Mouse (Mus musculus): ENCODE data around the gene Lrrc49. TPM values are rescaled to one million over a fixed set of nuclear protein-coding genes. Genes with fewer than 3 reads are reported as not detected.

Lrrc49 gene
- polyA plus RNA-seq, 2 experiments = 15.3 to 16.2 TPM

DNA sequence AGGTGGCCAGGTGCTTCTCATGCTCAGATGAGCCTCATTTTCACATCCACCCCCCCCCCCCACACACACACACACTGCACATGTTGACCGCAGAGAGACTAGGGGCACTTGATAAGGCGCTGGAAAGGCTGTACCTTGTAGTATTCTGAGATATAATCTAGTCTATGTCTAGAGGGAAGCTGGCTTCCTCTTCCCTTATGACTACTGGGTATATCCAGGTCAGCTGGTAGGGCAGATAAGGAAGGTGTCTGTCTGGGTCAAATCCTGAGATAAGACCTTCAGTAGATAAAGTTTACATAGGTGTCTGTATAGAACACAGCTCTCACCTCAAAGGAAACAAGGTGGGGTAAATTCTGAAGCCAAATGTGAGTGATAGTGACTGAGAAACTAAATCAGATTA, 141.8 kb downstream of the Lrrc49 start:
- TF ChIP-seq POLR2A (IDR thresholded peaks at IDR 0.05; ENCODE audit: borderline replicate concordance, extremely low read depth, insufficient read depth, insufficient read length) = no peak
- Histone ChIP-seq H3K27ac (replicated peaks; ENCODE audit: low read depth, low read length) (no peak overlapping the region), H3K27me3 (ENCODE audit: control insufficient read depth, insufficient read depth, low read length) (no peaks in the 10 kb centered on the region), H3K4me1 (ENCODE audit: control insufficient read depth, insufficient read depth, low read length) (no peaks in the 10 kb centered on the region), H3K9ac (ENCODE audit: low read depth, low read length, severe bottlenecking) (no peak overlapping the region), H3K4me3 (replicated peaks; ENCODE audit: low read length) (no peak overlapping the region), H3K36me3 (ENCODE audit: control insufficient read depth, insufficient read depth, low read length) (no peaks in the 10 kb centered on the region), H3K9me3 (ENCODE audit: control insufficient read depth, low read length) (no peaks in the 10 kb centered on the region), H3K4me2 (replicated peaks; ENCODE audit: low read depth, low read length, severe bottlenecking) (no peak overlapping the region)
- ATAC-seq (ENCODE audit: low FRiP score, low read depth) (no peak), DNase-seq (ENCODE audit: low spot score) (no peak)
- 79% methylated on average over 2 of the region's 2 CpGs for WGBS

- TF ChIP-seq POLR2A (IDR thresholded peaks at IDR 0.05; ENCODE audit: borderline replicate concordance, extremely low read depth, insufficient read depth, insufficient read length) = no peak
- H3K9me3 ChIP-seq (ENCODE audit: control insufficient read depth, low read length) = no peaks in the 10 kb centered on the region
- no peaks in the 10 kb centered on the region for H3K4me1 ChIP-seq (ENCODE audit: control insufficient read depth, insufficient read depth, low read length)
- H3K27ac ChIP-seq (replicated peaks; ENCODE audit: low read depth, low read length) = no peak overlapping the region
- DNase-seq (ENCODE audit: low spot score) (no peak), ATAC-seq (ENCODE audit: low FRiP score, low read depth) (no peak)
- WGBS = 76% methylated on average over 13 of the region's 13 CpGs
- H3K4me2 ChIP-seq (replicated peaks; ENCODE audit: low read depth, low read length, severe bottlenecking) = no peak overlapping the region
- H3K4me3 ChIP-seq (replicated peaks; ENCODE audit: low read length) = no peak overlapping the region
- H3K9ac ChIP-seq (ENCODE audit: low read depth, low read length, severe bottlenecking) = no peak overlapping the region
- no peaks in the 10 kb centered on the region for H3K27me3 ChIP-seq (ENCODE audit: control insufficient read depth, insufficient read depth, low read length)
- no peaks in the 10 kb centered on the region for H3K36me3 ChIP-seq (ENCODE audit: control insufficient read depth, insufficient read depth, low read length)
These were observed 142.4 kb downstream of the Lrrc49 start for GRCm38 (mm10) chr9:60545361-60546096.

DNA sequence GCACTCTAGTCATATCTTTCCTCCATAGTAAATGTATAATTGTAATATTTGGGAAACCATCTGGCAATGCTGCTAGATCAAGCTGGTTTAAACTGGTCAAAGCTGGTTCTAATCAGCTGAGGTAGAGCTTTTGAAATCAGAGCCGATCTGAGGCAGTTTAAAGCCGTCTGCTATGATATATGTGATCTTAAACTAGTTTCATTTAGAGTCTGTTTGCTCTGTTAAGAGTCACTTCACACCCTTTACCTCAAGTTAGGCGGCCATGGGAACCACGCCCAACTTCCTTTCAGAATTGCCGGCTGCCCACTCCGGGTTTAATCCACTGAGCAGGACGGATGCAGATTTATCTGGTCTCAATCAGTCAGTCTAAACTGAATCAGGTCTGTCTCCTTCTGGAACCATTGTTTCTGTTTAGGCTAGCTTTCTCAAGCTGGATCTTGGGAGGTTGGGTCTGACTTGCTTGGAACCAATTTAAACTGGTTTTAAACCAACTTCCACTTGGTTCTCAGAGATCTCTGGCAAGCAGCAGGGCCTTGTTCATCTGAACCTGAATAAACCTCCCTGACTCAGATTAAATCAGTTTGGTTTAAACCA, 144.4 kb downstream of the Lrrc49 start:
- H3K9ac ChIP-seq (ENCODE audit: low read depth, low read length, severe bottlenecking) = no peak overlapping the region
- H3K4me3 ChIP-seq (replicated peaks; ENCODE audit: low read length) = no peak overlapping the region
- H3K27ac ChIP-seq (replicated peaks; ENCODE audit: low read depth, low read length) = no peak overlapping the region
- H3K9me3 ChIP-seq (ENCODE audit: control insufficient read depth, low read length) = no peaks in the 10 kb centered on the region
- ATAC-seq (ENCODE audit: low FRiP score, low read depth) (no peak), DNase-seq (ENCODE audit: low spot score) (peak; percentile 40)
- no peaks in the 10 kb centered on the region for H3K36me3 ChIP-seq (ENCODE audit: control insufficient read depth, insufficient read depth, low read length)
- H3K4me1 ChIP-seq (ENCODE audit: control insufficient read depth, insufficient read depth, low read length) = no peaks in the 10 kb centered on the region
- TF ChIP-seq POLR2A (IDR thresholded peaks at IDR 0.05; ENCODE audit: borderline replicate concordance, extremely low read depth, insufficient read depth, insufficient read length) = no peak
- no peak overlapping the region for H3K4me2 ChIP-seq (replicated peaks; ENCODE audit: low read depth, low read length, severe bottlenecking)
- no peaks in the 10 kb centered on the region for H3K27me3 ChIP-seq (ENCODE audit: control insufficient read depth, insufficient read depth, low read length)
- WGBS = 26% methylated on average over 7 of the region's 7 CpGs

DNA sequence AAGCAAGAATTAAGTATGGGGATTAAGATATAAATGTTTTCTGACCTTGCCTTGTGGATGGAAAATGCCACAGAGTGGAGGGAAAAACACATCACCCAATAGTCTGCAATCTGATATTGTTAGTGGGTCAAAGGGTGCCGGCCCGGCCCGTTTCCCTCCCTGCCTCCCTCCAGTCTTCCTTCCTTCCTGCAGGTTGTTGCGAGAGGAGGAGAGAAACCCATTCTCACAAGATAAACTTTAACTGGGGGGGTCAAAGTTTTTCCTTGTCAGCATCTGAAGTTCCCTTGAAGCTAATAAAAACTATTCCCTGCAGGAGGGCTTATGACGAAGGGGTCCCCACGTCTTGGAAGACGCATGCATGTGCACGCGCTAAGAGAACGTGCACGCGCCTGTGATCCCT, 157.6 kb downstream of the Lrrc49 start:
- Histone ChIP-seq H3K27me3 (ENCODE audit: control insufficient read depth, insufficient read depth, low read length) (no peaks in the 10 kb centered on the region), H3K9ac (ENCODE audit: low read depth, low read length, severe bottlenecking) (no peak overlapping the region), H3K4me2 (replicated peaks; ENCODE audit: low read depth, low read length, severe bottlenecking) (no peak overlapping the region), H3K4me1 (ENCODE audit: control insufficient read depth, insufficient read depth, low read length) (peaks cover 12% of the 10 kb centered on the region), H3K9me3 (ENCODE audit: control insufficient read depth, low read length) (no peaks in the 10 kb centered on the region), H3K27ac (replicated peaks; ENCODE audit: low read depth, low read length) (no peak overlapping the region), H3K36me3 (ENCODE audit: control insufficient read depth, insufficient read depth, low read length) (no peaks in the 10 kb centered on the region), H3K4me3 (replicated peaks; ENCODE audit: low read length) (no peak overlapping the region)
- WGBS = 77% methylated on average over 12 of the region's 12 CpGs
- no peak for DNase-seq (ENCODE audit: low spot score)
- no peak for ATAC-seq (ENCODE audit: low FRiP score, low read depth)
- TF ChIP-seq POLR2A (IDR thresholded peaks at IDR 0.05; ENCODE audit: borderline replicate concordance, extremely low read depth, insufficient read depth, insufficient read length) = no peak

DNA sequence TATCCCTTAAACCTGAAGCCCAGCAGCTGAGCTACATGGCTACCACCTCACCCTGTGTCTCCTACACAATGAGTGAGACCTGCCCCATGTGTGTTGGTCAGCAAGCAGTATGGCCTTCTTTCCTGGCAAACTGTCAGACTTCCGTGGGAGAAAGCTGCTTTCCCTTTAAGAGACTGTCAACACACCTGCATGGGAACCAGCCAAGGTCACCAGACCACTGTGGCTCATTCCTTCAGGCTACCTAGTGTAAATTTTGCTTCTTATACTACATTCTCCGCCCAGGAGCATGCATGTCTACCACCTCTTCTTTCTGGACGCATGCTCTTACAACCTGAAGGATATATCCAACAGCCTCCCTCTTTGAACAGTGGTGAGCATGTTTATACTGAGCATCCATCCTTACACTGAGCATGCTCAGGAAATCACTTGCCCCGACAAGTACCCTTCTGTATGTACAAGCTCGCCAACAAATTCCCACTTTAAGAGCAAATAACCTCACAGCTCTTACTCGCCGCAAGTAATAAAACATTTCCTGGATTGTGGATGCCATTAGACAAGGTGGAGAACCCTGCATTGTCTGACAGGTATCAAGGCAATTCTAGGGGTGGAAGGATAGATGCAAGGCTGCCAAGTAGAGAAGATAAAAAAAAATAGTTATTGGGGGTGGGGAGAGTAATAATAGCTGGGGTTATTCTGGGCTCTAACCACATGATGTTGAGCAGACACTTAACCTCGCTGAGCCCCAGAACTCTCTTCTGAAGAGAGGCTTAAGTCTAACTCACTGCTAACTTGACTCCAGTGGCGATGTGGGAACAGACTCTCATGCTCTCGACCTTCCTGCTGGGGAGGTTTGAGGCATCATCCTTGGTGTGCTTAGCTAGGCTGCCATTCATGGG, 158.4 kb downstream of the Lrrc49 start:
- no peak overlapping the region for H3K4me3 ChIP-seq (replicated peaks; ENCODE audit: low read length)
- DNase-seq (ENCODE audit: low spot score) (no peak), ATAC-seq (ENCODE audit: low FRiP score, low read depth) (no peak)
- no peak for TF ChIP-seq POLR2A (IDR thresholded peaks at IDR 0.05; ENCODE audit: borderline replicate concordance, extremely low read depth, insufficient read depth, insufficient read length)
- no peak overlapping the region for H3K27ac ChIP-seq (replicated peaks; ENCODE audit: low read depth, low read length)
- WGBS = 60% methylated on average over 10 of the region's 10 CpGs
- no peak overlapping the region for H3K4me2 ChIP-seq (replicated peaks; ENCODE audit: low read depth, low read length, severe bottlenecking)
- H3K9ac ChIP-seq (ENCODE audit: low read depth, low read length, severe bottlenecking) = no peak overlapping the region
- no peaks in the 10 kb centered on the region for H3K36me3 ChIP-seq (ENCODE audit: control insufficient read depth, insufficient read depth, low read length)
- H3K9me3 ChIP-seq (ENCODE audit: control insufficient read depth, low read length) = no peaks in the 10 kb centered on the region
- peaks cover 12% of the 10 kb centered on the region for H3K4me1 ChIP-seq (ENCODE audit: control insufficient read depth, insufficient read depth, low read length)
- no peaks in the 10 kb centered on the region for H3K27me3 ChIP-seq (ENCODE audit: control insufficient read depth, insufficient read depth, low read length)

Data from limb, embryonic 14.5 days (tissue).